Mouse (Mus musculus): ENCODE data around the gene Pon2.
"Not testable (repeated sequence)": the region's sequence is repeated elsewhere in the genome, so short reads cannot be mapped to it uniquely, and the experiment has no call there.

The Pon2 gene

GRCm38 (mm10) chr6:5298092-5298554 is at the start of gene Pon2:
Gene Pon2, minus strand, starts transcription at chr6:5298455.
- peak; percentile 56 for DNase-seq

- DNase-seq, result no peak
Observed at GRCm38 (mm10) chr6:5344255-5344654, 46.0 kb upstream of the Pon2 start.

GRCm38 (mm10) chr6:5339283-5339682 is 41.0 kb upstream of the Pon2 start:
- not testable (repeated sequence) for DNase-seq

GRCm38 (mm10) chr6:5338781-5339180 is 40.5 kb upstream of the Pon2 start:
- not testable (repeated sequence) for DNase-seq

- not testable (repeated sequence) for DNase-seq
Observed at GRCm38 (mm10) chr6:5336016-5336415, 37.8 kb upstream of the Pon2 start.

- no peak for DNase-seq
Observed at GRCm38 (mm10) chr6:5334021-5334420, 35.8 kb upstream of the Pon2 start.

- DNase-seq, result peak; percentile 49
Observed at GRCm38 (mm10) chr6:5332560-5333150, 34.4 kb upstream of the Pon2 start.

GRCm38 (mm10) chr6:5325122-5325521 is 26.9 kb upstream of the Pon2 start:
- no peak for DNase-seq

GRCm38 (mm10) chr6:5324101-5324500 is 25.8 kb upstream of the Pon2 start:
- not testable (repeated sequence) for DNase-seq

GRCm38 (mm10) chr6:5316630-5317029 is 18.4 kb upstream of the Pon2 start:
- no peak for DNase-seq

- no peak for DNase-seq
Observed at GRCm38 (mm10) chr6:5315053-5315759, 17.0 kb upstream of the Pon2 start.

GRCm38 (mm10) chr6:5313951-5314590 is 15.8 kb upstream of the Pon2 start:
- DNase-seq, result no peak

GRCm38 (mm10) chr6:5310491-5310890 is 12.2 kb upstream of the Pon2 start:
- no peak for DNase-seq

- DNase-seq, result peak; percentile 27
Observed at GRCm38 (mm10) chr6:5309595-5310197, 11.4 kb upstream of the Pon2 start.

GRCm38 (mm10) chr6:5305926-5306325 is 7.7 kb upstream of the Pon2 start:
- no peak for DNase-seq

- no peak for DNase-seq
Observed at GRCm38 (mm10) chr6:5304956-5305355, 6.7 kb upstream of the Pon2 start.

GRCm38 (mm10) chr6:5300629-5301028 is 2.4 kb upstream of the Pon2 start:
- no peak for DNase-seq

- no peak for DNase-seq
Observed at GRCm38 (mm10) chr6:5299561-5299960, 1.3 kb upstream of the Pon2 start.

GRCm38 (mm10) chr6:5297321-5298091 is 749 bp downstream of the Pon2 start:
- peak; percentile 29 for DNase-seq

GRCm38 (mm10) chr6:5296067-5296466 is 2.2 kb downstream of the Pon2 start:
- DNase-seq, result no peak

GRCm38 (mm10) chr6:5294659-5295449 is 3.4 kb downstream of the Pon2 start:
- no peak for DNase-seq

- no peak for DNase-seq
Observed at GRCm38 (mm10) chr6:5292841-5293240, 5.4 kb downstream of the Pon2 start.

Measured in layer of hippocampus, adult 9-11 months (tissue).